Mouse (Mus musculus) erythroblast, embryonic 14.5 days (primary cell): ENCODE data around the gene Rpl38.

ENCODE experiments used
- GATA1 ChIP-seq: IDR thresholded peaks from 2 replicates; pipeline ENCODE4 v1.6.1; 2012; ENCODE audit warnings: low read length, inconsistent platforms, mixed read lengths
- TAL1 ChIP-seq: IDR thresholded peaks from 3 replicates; pipeline ENCODE4 v1.6.1; 2012; ENCODE audit warnings: low read length, inconsistent platforms, mixed read lengths

- no peak for TF ChIP-seq GATA1
- TF ChIP-seq TAL1, result no peak
These were observed 24.3 kb downstream of the Rpl38 start for GRCm38 (mm10) chr11:114692601-114693000.
